Mouse (Mus musculus): ENCODE measurements around the gene Hba-a2. TPM values are rescaled to one million over a fixed set of nuclear protein-coding genes. Genes with fewer than 3 reads are reported as not detected.
"Not testable (repeated sequence)": the region's sequence is repeated elsewhere in the genome, so short reads cannot be mapped to it uniquely, and the experiment has no call there.

The Hba-a2 gene
- polyA plus RNA-seq, 1 experiment from 2014 or later = 6,905 TPM

DNA sequence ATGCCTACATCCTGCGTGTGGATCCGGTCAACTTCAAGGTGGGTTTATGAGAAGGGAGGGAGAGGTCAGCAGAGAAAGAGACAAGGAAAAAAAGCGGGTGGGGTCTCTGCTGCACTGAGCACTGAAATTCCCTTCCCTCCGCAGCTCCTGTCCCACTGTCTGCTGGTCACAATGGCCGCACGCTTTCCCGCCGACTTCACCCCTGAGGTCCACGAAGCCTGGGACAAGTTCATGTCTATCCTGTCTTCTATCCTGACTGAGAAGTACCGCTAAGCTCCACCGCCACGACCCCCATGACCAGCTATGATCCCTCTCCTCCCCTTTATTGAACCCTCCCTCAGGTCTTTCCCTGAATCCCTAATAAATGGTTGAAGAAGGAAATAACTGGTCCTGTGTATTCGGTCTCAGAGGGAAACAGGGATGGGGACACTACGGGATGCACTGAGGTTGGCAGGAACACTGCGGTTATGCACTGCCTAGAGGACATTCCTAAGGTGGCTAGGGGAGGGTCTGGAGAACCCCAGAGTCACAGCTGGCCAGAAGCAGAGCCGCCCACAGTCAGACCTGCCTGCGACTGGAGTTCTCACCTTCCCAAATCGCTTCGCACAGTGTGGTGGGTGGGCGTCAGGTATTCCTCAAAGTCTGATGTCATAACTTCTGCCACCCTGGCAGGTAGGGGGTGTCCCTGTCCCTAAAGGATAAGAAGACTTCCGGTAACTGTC is 18.4 kb upstream of the Hba-a2 start:
- H3K27ac ChIP-seq (ENCODE audit: low read depth, low read length) = no peak overlapping the region
- no peak for ATAC-seq (ENCODE audit: low FRiP score, low TSS enrichment)
- H3K4me2 ChIP-seq (replicated peaks; ENCODE audit: low read depth, low read length) = no peak overlapping the region
- 71% methylated on average over 21 of the region's 21 CpGs for WGBS
- H3K4me3 ChIP-seq (ENCODE audit: low read length) = no peak overlapping the region
- H3K4me1 ChIP-seq (ENCODE audit: control insufficient read depth, insufficient read depth, low read length) = no peaks in the 10 kb centered on the region
- no peaks in the 10 kb centered on the region for H3K9me3 ChIP-seq (ENCODE audit: control insufficient read depth, low read length)
- no peak overlapping the region for H3K9ac ChIP-seq (ENCODE audit: low read depth, low read length)
- peaks cover 5% of the 10 kb centered on the region; the same call in 1 of the 2 replicates for H3K27me3 ChIP-seq (ENCODE audit: control insufficient read depth, insufficient read depth, low read length)
- H3K36me3 ChIP-seq (ENCODE audit: control insufficient read depth, insufficient read depth, low read length) = no peaks in the 10 kb centered on the region

- H3K27me3 ChIP-seq (ENCODE audit: control insufficient read depth, insufficient read depth, low read length) = peaks cover 5% of the 10 kb centered on the region; the same call in 1 of the 2 replicates
- no peak for ATAC-seq (ENCODE audit: low FRiP score, low TSS enrichment)
- no peaks in the 10 kb centered on the region for H3K36me3 ChIP-seq (ENCODE audit: control insufficient read depth, insufficient read depth, low read length)
- no peaks in the 10 kb centered on the region for H3K9me3 ChIP-seq (ENCODE audit: control insufficient read depth, low read length)
- H3K4me3 ChIP-seq (ENCODE audit: low read length) = no peak overlapping the region
- H3K4me2 ChIP-seq (replicated peaks; ENCODE audit: low read depth, low read length) = no peak overlapping the region
- WGBS = 82% methylated on average over 12 of the region's 12 CpGs
- H3K27ac ChIP-seq (ENCODE audit: low read depth, low read length) = no peak overlapping the region
- no peak overlapping the region for H3K9ac ChIP-seq (ENCODE audit: low read depth, low read length)
- no peaks in the 10 kb centered on the region for H3K4me1 ChIP-seq (ENCODE audit: control insufficient read depth, insufficient read depth, low read length)
Measured at GRCm38 (mm10) chr11:32278458-32278957, 17.8 kb upstream of the Hba-a2 start.

DNA sequence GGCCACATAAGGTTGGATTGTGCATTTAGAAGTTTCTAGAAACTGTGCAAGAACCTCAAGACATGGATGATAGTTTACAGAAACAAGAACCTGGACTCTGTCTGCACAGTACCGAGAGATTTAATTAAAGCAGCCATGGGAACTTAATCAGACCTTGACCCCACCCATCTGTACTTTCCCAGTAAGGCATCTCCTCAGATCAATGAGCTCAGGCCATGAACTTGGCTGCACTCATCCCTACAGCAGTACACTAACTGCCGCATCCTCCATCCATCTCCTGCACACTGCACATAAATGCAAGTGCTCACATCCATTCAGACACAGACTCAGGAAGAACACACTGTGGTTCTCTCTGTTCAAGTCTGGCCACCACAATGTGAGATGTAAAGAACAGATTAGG is 15.6 kb upstream of the Hba-a2 start:
- no peak overlapping the region for H3K4me2 ChIP-seq (replicated peaks; ENCODE audit: low read depth, low read length)
- H3K27me3 ChIP-seq (ENCODE audit: control insufficient read depth, insufficient read depth, low read length) = peaks cover 5% of the 10 kb centered on the region; the same call in 1 of the 2 replicates
- no peak overlapping the region for H3K9ac ChIP-seq (ENCODE audit: low read depth, low read length)
- H3K9me3 ChIP-seq (ENCODE audit: control insufficient read depth, low read length) = no peaks in the 10 kb centered on the region
- H3K36me3 ChIP-seq (ENCODE audit: control insufficient read depth, insufficient read depth, low read length) = no peaks in the 10 kb centered on the region
- 52% methylated on average over 2 of the region's 2 CpGs for WGBS
- ATAC-seq (ENCODE audit: low FRiP score, low TSS enrichment) = no peak
- no peak overlapping the region for H3K4me3 ChIP-seq (ENCODE audit: low read length)
- H3K4me1 ChIP-seq (ENCODE audit: control insufficient read depth, insufficient read depth, low read length) = no peaks in the 10 kb centered on the region
- no peak overlapping the region for H3K27ac ChIP-seq (ENCODE audit: low read depth, low read length)

- 74% methylated on average over 1 of the region's 1 CpGs for WGBS
- H3K4me3 ChIP-seq (ENCODE audit: low read length) = no peak overlapping the region
- ATAC-seq (ENCODE audit: low FRiP score, low TSS enrichment) = no peak
Measured at GRCm38 (mm10) chr11:32281416-32282144, 14.7 kb upstream of the Hba-a2 start.

GRCm38 (mm10) chr11:32283091-32283777 is 13.1 kb upstream of the Hba-a2 start, which contains the start of gene Hba-a1:
Gene Hba-a1 (plus strand): TSS chr11:32283511.
- H3K27me3 ChIP-seq (ENCODE audit: control insufficient read depth, insufficient read depth, low read length); H3K9ac ChIP-seq (ENCODE audit: low read depth, low read length); H3K9me3 ChIP-seq (ENCODE audit: control insufficient read depth, low read length); H3K4me1 ChIP-seq (ENCODE audit: control insufficient read depth, insufficient read depth, low read length); H3K36me3 ChIP-seq (ENCODE audit: control insufficient read depth, insufficient read depth, low read length); ATAC-seq (ENCODE audit: low FRiP score, low TSS enrichment); H3K4me2 ChIP-seq (replicated peaks; ENCODE audit: low read depth, low read length); H3K4me3 ChIP-seq (ENCODE audit: low read length); H3K27ac ChIP-seq (ENCODE audit: low read depth, low read length): not testable (repeated sequence)
- WGBS = no CpG with 5 or more reads among the region's 5 CpGs

More at GRCm38 (mm10) chr11:32281416-32282144, 14.7 kb upstream of the Hba-a2 start:
- no peak overlapping the region for H3K9ac ChIP-seq (ENCODE audit: low read depth, low read length)
- H3K4me2 ChIP-seq (replicated peaks; ENCODE audit: low read depth, low read length) = no peak overlapping the region
- H3K27ac ChIP-seq (ENCODE audit: low read depth, low read length) = no peak overlapping the region
- peaks cover 5% of the 10 kb centered on the region; the same call in 1 of the 2 replicates for H3K27me3 ChIP-seq (ENCODE audit: control insufficient read depth, insufficient read depth, low read length)
- no peaks in the 10 kb centered on the region for H3K9me3 ChIP-seq (ENCODE audit: control insufficient read depth, low read length)
- H3K36me3 ChIP-seq (ENCODE audit: control insufficient read depth, insufficient read depth, low read length) = no peaks in the 10 kb centered on the region
- H3K4me1 ChIP-seq (ENCODE audit: control insufficient read depth, insufficient read depth, low read length) = no peaks in the 10 kb centered on the region

DNA sequence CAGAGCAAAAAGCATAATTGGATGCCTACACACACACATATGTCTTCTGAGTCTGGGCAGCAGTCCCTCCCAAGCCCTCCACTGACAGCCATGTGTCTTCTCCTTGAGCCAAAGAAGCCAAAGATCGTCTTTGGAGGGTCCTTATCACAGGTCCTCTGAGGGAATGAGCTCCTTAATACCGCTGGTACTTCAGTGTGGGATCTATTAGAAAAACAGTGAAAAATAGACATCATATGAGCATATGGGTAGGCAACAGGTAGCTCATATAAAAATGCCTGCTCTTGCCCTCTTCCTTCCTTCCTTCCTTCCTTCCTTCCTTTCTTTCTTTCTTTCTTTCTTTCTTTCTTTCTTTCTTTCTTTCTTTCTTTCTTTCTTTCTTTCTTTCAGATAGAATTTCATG is 11.7 kb upstream of the Hba-a2 start:
- not testable (repeated sequence) for H3K4me1 ChIP-seq (ENCODE audit: control insufficient read depth, insufficient read depth, low read length); H3K4me2 ChIP-seq (replicated peaks; ENCODE audit: low read depth, low read length); H3K9me3 ChIP-seq (ENCODE audit: control insufficient read depth, low read length); H3K4me3 ChIP-seq (ENCODE audit: low read length); H3K27ac ChIP-seq (ENCODE audit: low read depth, low read length); H3K9ac ChIP-seq (ENCODE audit: low read depth, low read length); H3K27me3 ChIP-seq (ENCODE audit: control insufficient read depth, insufficient read depth, low read length); H3K36me3 ChIP-seq (ENCODE audit: control insufficient read depth, insufficient read depth, low read length); ATAC-seq (ENCODE audit: low FRiP score, low TSS enrichment)
- 64% methylated on average over 2 of the region's 2 CpGs for WGBS

- H3K4me2 ChIP-seq (replicated peaks; ENCODE audit: low read depth, low read length) = no peak overlapping the region
- H3K27me3 ChIP-seq (ENCODE audit: control insufficient read depth, insufficient read depth, low read length) = peaks cover 6% of the 10 kb centered on the region; the same call in 1 of the 2 replicates
- 84% methylated on average over 7 of the region's 7 CpGs for WGBS
- no peak for ATAC-seq (ENCODE audit: low FRiP score, low TSS enrichment)
- no peak overlapping the region for H3K4me3 ChIP-seq (ENCODE audit: low read length)
- H3K9me3 ChIP-seq (ENCODE audit: control insufficient read depth, low read length) = no peaks in the 10 kb centered on the region
- no peaks in the 10 kb centered on the region for H3K36me3 ChIP-seq (ENCODE audit: control insufficient read depth, insufficient read depth, low read length)
- no peaks in the 10 kb centered on the region for H3K4me1 ChIP-seq (ENCODE audit: control insufficient read depth, insufficient read depth, low read length)
- no peak overlapping the region for H3K27ac ChIP-seq (ENCODE audit: low read depth, low read length)
- H3K9ac ChIP-seq (ENCODE audit: low read depth, low read length) = no peak overlapping the region
Measured at GRCm38 (mm10) chr11:32285031-32285775, 11.1 kb upstream of the Hba-a2 start.

- not testable (repeated sequence) for H3K36me3 ChIP-seq (ENCODE audit: control insufficient read depth, insufficient read depth, low read length); H3K27ac ChIP-seq (ENCODE audit: low read depth, low read length); H3K4me2 ChIP-seq (replicated peaks; ENCODE audit: low read depth, low read length); H3K9ac ChIP-seq (ENCODE audit: low read depth, low read length); ATAC-seq (ENCODE audit: low FRiP score, low TSS enrichment); H3K4me1 ChIP-seq (ENCODE audit: control insufficient read depth, insufficient read depth, low read length); H3K9me3 ChIP-seq (ENCODE audit: control insufficient read depth, low read length); H3K4me3 ChIP-seq (ENCODE audit: low read length); H3K27me3 ChIP-seq (ENCODE audit: control insufficient read depth, insufficient read depth, low read length)
Measured at GRCm38 (mm10) chr11:32285887-32286286, 10.4 kb upstream of the Hba-a2 start.

Data from kidney, embryonic 14.5 days (tissue).